Mouse (Mus musculus) neural tube, embryonic 15.5 days (tissue): ENCODE data around the gene Gm13289. TPM values are rescaled to one million over a fixed set of nuclear protein-coding genes. Genes with fewer than 3 reads are reported as not detected.
"Not testable (repeated sequence)": the region's sequence is repeated elsewhere in the genome, so short reads cannot be mapped to it uniquely, and the experiment has no call there.

ENCODE experiments used
- ATAC-seq: fragments of 200-750 bp; cut with Nextera tagmentation; 2 replicates; pipeline ENCODE4 v1.8.0; 2017; ENCODE audit warnings: mild to moderate bottlenecking, moderate TSS enrichment, moderate library complexity; ENCODE audit not compliant: low FRiP score
- H3K27ac ChIP-seq: fragments of 300-500 bp; sonication (generic); replicated peaks from 2 replicates; pipeline ENCODE4 v1.5.1; 2015; ENCODE audit warnings: mild to moderate bottlenecking, inconsistent platforms
- H3K27me3 ChIP-seq: fragments of 300-500 bp; sonication (generic); replicated peaks from 2 replicates; pipeline ENCODE4 v1.6.1; 2015; ENCODE audit warnings: inconsistent platforms
- H3K36me3 ChIP-seq: fragments of 300-500 bp; sonication (generic); 2 replicates; pipeline ENCODE4 v1.6.1; 2015; ENCODE audit warnings: inconsistent platforms
- H3K4me1 ChIP-seq: fragments of 300-500 bp; sonication (generic); 2 replicates; pipeline ENCODE4 v1.6.1; 2015; ENCODE audit warnings: inconsistent platforms
- H3K4me2 ChIP-seq: fragments of 300-500 bp; sonication (generic); 2 replicates; pipeline ENCODE4 v1.6.1; 2015; ENCODE audit warnings: inconsistent platforms, mild to moderate bottlenecking, moderate library complexity
- H3K4me3 ChIP-seq: fragments of 300-500 bp; sonication (generic); replicated peaks from 2 replicates; pipeline ENCODE4 v1.5.1; 2015; ENCODE audit warnings: mild to moderate bottlenecking, inconsistent platforms
- H3K9ac ChIP-seq: fragments of 300-500 bp; sonication (generic); replicated peaks from 2 replicates; pipeline ENCODE4 v1.6.1; 2015; ENCODE audit warnings: mild to moderate bottlenecking, inconsistent platforms
- H3K9me3 ChIP-seq: fragments of 300-500 bp; sonication (generic); replicated peaks from 2 replicates; pipeline ENCODE4 v1.6.1; 2016; ENCODE audit warnings: inconsistent platforms
- WGBS: fragments of 180-500 bp; shearing (Covaris S2); methylation state at CpG from one replicate; pipeline ENCODE4 v1.1.7; 2015; ENCODE audit warnings: mixed read lengths; 5-methylcytosine and 5-hydroxymethylcytosine counted together
- polyA plus RNA-seq: library from polyadenylated mRNA; unstranded; fragments of >200 nt; fragmentation: Nextera tagmentation; extraction: Ambion mirVana; gene quantifications from 2 replicates; pipeline ENCODE4 v1.2.1, GENCODE M21; 2015

Gene Gm13289
- polyA plus RNA-seq, 1 experiment from 2014 or later, result not detected

- WGBS, result no CpG with 5 or more reads among the region's 28 CpGs
- H3K36me3 ChIP-seq, H3K27ac ChIP-seq, ATAC-seq, H3K9ac ChIP-seq, H3K27me3 ChIP-seq, H3K4me2 ChIP-seq, H3K4me1 ChIP-seq, H3K9me3 ChIP-seq, H3K4me3 ChIP-seq: not testable (repeated sequence)
Observed at GRCm38 (mm10) chr4:88791250-88791649, 14.5 kb downstream of the Gm13289 start, which contains the start of gene Gm13278. Gm13278 (plus strand) TSS chr4:88791550.

DNA sequence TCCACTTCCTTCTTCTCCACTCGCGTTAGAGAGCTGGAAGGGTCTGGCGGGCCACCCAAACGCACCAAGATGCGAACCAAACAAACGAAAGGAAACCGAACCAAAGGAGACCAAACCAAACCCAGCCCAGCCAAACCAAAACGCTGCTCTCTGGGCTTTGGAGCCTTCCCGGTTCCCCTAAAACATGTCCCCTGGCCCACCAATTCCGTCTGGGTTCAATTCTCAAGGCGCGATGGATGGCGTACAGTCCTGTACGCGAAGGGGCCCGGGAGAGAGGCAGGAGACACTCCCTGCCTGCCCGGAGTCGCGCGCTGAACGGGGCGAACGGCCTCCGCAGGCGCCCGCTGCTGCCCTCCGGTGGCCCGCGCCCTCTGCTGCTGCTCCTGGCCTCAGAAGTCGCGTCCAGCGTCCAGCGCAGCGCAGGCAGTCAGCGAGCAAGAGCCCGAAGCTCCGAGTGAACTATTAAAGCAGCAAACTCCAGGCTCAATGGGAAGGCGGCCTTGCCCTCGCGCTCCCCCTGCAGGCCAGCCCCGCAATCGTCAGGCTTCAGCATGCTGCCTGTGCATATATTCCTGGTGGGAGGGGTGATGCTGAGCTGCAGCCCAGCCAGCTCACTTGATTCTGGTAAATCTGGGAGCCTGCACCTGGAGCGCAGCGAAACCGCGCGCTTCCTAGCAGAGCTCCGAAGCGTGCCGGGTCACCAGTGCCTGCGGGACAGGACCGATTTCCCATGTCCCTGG, 17.4 kb downstream of the Gm13289 start, which contains the start of gene Gm13275:
TSS of gene Gm13275 (plus strand) at position 552 of the 740 bp plus-strand sequence.
- H3K4me1 ChIP-seq, H3K9ac ChIP-seq, H3K27me3 ChIP-seq, ATAC-seq, H3K4me2 ChIP-seq, H3K9me3 ChIP-seq, H3K27ac ChIP-seq, H3K4me3 ChIP-seq, H3K36me3 ChIP-seq: not testable (repeated sequence)
- 0% methylated on average over 11 of the region's 52 CpGs for WGBS

- WGBS, result no CpG with 5 or more reads among the region's 28 CpGs
- not testable (repeated sequence) for H3K4me3 ChIP-seq, H3K36me3 ChIP-seq, ATAC-seq, H3K4me1 ChIP-seq, H3K27me3 ChIP-seq, H3K9ac ChIP-seq, H3K27ac ChIP-seq, H3K9me3 ChIP-seq, H3K4me2 ChIP-seq
Observed at GRCm38 (mm10) chr4:88797097-88797496, 20.4 kb downstream of the Gm13289 start, which contains the start of gene Gm13279. Gm13279 (plus strand) TSS chr4:88797397.

GRCm38 (mm10) chr4:88799365-88799764, 22.6 kb downstream of the Gm13289 start, which contains the start of gene Gm13285:
Gm13285 (plus strand) TSS chr4:88799665.
- not testable (repeated sequence) for ATAC-seq, H3K4me1 ChIP-seq, H3K9ac ChIP-seq, H3K4me3 ChIP-seq, H3K9me3 ChIP-seq, H3K27ac ChIP-seq, H3K4me2 ChIP-seq, H3K27me3 ChIP-seq, H3K36me3 ChIP-seq
- WGBS, result 13% methylated on average over 5 of the region's 7 CpGs

GRCm38 (mm10) chr4:88802954-88803353, 26.2 kb downstream of the Gm13289 start, which contains the start of gene Gm13287:
Gm13287 (plus strand) TSS chr4:88803254.
- H3K36me3 ChIP-seq, H3K9ac ChIP-seq, H3K4me1 ChIP-seq, H3K27me3 ChIP-seq, ATAC-seq, H3K4me2 ChIP-seq, H3K9me3 ChIP-seq, H3K4me3 ChIP-seq, H3K27ac ChIP-seq: not testable (repeated sequence)
- no CpG with 5 or more reads among the region's 29 CpGs for WGBS

- H3K27me3 ChIP-seq, H3K4me1 ChIP-seq, H3K9me3 ChIP-seq, H3K36me3 ChIP-seq, H3K27ac ChIP-seq, ATAC-seq, H3K9ac ChIP-seq: not testable (repeated sequence)
- WGBS, result no CpG with 5 or more reads among the region's 8 CpGs
- Histone ChIP-seq H3K4me3 (peak within 1 kb of the TSS; percentile 21; the same call in 1 of the 2 replicates), H3K4me2 (peak within 1 kb of the TSS; percentile 52)
Observed at GRCm38 (mm10) chr4:88805231-88805630, 28.5 kb downstream of the Gm13289 start, which contains the start of gene Gm13288. Gm13288 (plus strand) TSS chr4:88805531.

DNA sequence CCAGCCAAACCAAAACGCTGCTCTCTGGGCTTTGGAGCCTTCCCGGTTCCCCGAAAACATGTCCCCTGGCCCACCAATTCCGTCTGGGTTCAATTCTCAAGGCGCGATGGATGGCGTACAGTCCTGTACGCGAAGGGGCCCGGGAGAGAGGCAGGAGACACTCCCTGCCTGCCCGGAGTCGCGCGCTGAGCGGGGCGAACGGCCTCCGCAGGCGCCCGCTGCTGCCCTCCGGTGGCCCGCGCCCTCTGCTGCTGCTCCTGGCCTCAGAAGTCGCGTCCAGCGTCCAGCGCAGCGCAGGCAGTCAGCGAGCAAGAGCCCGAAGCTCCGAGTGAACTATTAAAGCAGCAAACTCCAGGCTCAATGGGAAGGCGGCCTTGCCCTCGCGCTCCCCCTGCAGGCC, 29.0 kb downstream of the Gm13289 start:
- no CpG with 5 or more reads among the region's 34 CpGs for WGBS
- H3K9ac ChIP-seq, H3K27ac ChIP-seq, ATAC-seq, H3K27me3 ChIP-seq, H3K9me3 ChIP-seq, H3K36me3 ChIP-seq, H3K4me1 ChIP-seq: not testable (repeated sequence)
- Histone ChIP-seq H3K4me2 (peak overlapping the region; percentile 52), H3K4me3 (peak overlapping the region; percentile 21; the same call in 1 of the 2 replicates)

- Histone ChIP-seq H3K27me3 (no peaks in the 10 kb centered on the region), H3K4me1 (no peaks in the 10 kb centered on the region), H3K36me3 (no peaks in the 10 kb centered on the region), H3K4me2 (no peak within 1 kb of the TSS), H3K27ac (no peak within 1 kb of the TSS), H3K4me3 (no peak within 1 kb of the TSS), H3K9ac (no peak within 1 kb of the TSS), H3K9me3 (no peaks in the 10 kb centered on the region)
- ATAC-seq, result no peak
- 71% methylated on average over 3 of the region's 3 CpGs for WGBS
Observed at GRCm38 (mm10) chr4:88815928-88816327, 39.2 kb downstream of the Gm13289 start, which contains the start of gene Ifna7. Ifna7 (plus strand) TSS chr4:88816228.

DNA sequence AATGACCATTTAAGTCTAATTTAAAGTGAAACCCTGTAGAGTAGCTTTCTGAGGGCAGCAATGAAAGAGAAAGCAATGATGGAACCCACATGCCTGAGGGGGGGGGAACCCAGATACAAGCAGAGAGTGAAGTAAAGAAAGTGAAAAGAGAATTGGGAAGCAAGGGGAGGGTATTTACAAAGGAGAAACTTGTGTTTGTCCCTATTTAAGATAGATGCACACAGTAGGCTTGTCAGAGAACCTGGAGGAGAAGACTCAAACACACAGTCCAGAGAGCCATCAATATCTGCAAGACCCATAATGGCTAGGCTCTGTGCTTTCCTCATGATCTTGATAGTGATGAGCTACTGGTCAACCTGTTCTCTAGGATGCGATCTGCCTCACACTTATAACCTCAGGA, 42.9 kb downstream of the Gm13289 start, which contains the start of gene Ifna11:
TSS of gene Ifna11 (plus strand) at position 301 of the 400 bp plus-strand sequence.
- 85% methylated on average over 1 of the region's 1 CpGs for WGBS
- Histone ChIP-seq H3K27ac (no peak within 1 kb of the TSS), H3K4me1 (no peaks in the 10 kb centered on the region), H3K4me2 (no peak within 1 kb of the TSS), H3K9ac (no peak within 1 kb of the TSS), H3K36me3 (no peaks in the 10 kb centered on the region), H3K9me3 (no peaks in the 10 kb centered on the region), H3K4me3 (no peak within 1 kb of the TSS), H3K27me3 (no peaks in the 10 kb centered on the region)
- ATAC-seq, result no peak

GRCm38 (mm10) chr4:88822995-88823394, 46.3 kb downstream of the Gm13289 start:
- Histone ChIP-seq H3K4me2 (no peak overlapping the region), H3K27me3 (no peaks in the 10 kb centered on the region), H3K9me3 (no peaks in the 10 kb centered on the region), H3K4me1 (no peaks in the 10 kb centered on the region), H3K4me3 (no peak overlapping the region), H3K27ac (no peak overlapping the region), H3K9ac (no peak overlapping the region), H3K36me3 (no peaks in the 10 kb centered on the region)
- 18% methylated on average over 4 of the region's 4 CpGs for WGBS
- ATAC-seq, result no peak
